Mouse (Mus musculus) myocyte (in vitro differentiated cells): ENCODE data around the gene Clpb. TPM values are rescaled to one million over a fixed set of nuclear protein-coding genes. Genes with fewer than 3 reads are reported as not detected.

ENCODE experiments used
- H3K27me3 ChIP-seq: one replicate; pipeline ENCODE4 v1.6.1; 2011; ENCODE audit not compliant: control insufficient read depth, insufficient read depth, insufficient read length
- H3K36me3 ChIP-seq: one replicate; pipeline ENCODE4 v1.6.1; 2011; ENCODE audit not compliant: control insufficient read depth, insufficient read depth
- H3K4me2 ChIP-seq: one replicate; pipeline ENCODE4 v1.6.1; 2011; ENCODE audit warnings: low read depth, control low read depth
- H3K4me3 ChIP-seq: one replicate; pipeline ENCODE4 v1.5.1; 2011; ENCODE audit warnings: mild to moderate bottlenecking, control low read depth, moderate library complexity
- H3K79me2 ChIP-seq: one replicate; pipeline ENCODE4 v1.6.1; 2011; ENCODE audit not compliant: control insufficient read depth, insufficient read depth
- H3ac ChIP-seq: one replicate; pipeline ENCODE4 v1.6.1; 2011; ENCODE audit not compliant: control insufficient read depth, insufficient read length
- CEBPB ChIP-seq: IDR thresholded peaks from 2 replicates; pipeline ENCODE4 v1.6.1; 2011; ENCODE audit warnings: mild to moderate bottlenecking, moderate library complexity; ENCODE audit not compliant: poor library complexity, insufficient read depth, severe bottlenecking
- E2F4 ChIP-seq: IDR thresholded peaks from one replicate; pipeline ENCODE4 v1.6.1; 2011; ENCODE audit warnings: mild to moderate bottlenecking, control low read depth, moderate library complexity; ENCODE audit not compliant: insufficient read depth
- MAX ChIP-seq: IDR thresholded peaks from one replicate; pipeline ENCODE4 v1.6.1; 2011; ENCODE audit warnings: low read depth, mild to moderate bottlenecking, control low read depth
- MYOD1 ChIP-seq, 3 experiments: IDR thresholded peaks; one replicate each; pipeline ENCODE4 v1.6.1; 2011; ENCODE audit warnings: control low read depth in 2 of 3, low read depth in 2 of 3, mild to moderate bottlenecking in 2 of 3, moderate library complexity in 1 of 3; ENCODE audit not compliant: insufficient read length in 2 of 3, control insufficient read depth in 1 of 3
- MYOG ChIP-seq, 3 experiments: IDR thresholded peaks; one replicate each; pipeline ENCODE4 v1.6.1; 2011; ENCODE audit warnings: control low read depth in 2 of 3, low read depth in 2 of 3, mild to moderate bottlenecking in 2 of 3; ENCODE audit not compliant: insufficient read length in 2 of 3, control insufficient read depth in 1 of 3, insufficient read depth in 1 of 3
- POLR2A ChIP-seq: IDR thresholded peaks from one replicate; pipeline ENCODE4 v1.6.1; 2011; ENCODE audit warnings: low read depth, mild to moderate bottlenecking, control low read depth, moderate library complexity; ENCODE audit not compliant: insufficient read length
- POLR2AphosphoS2 ChIP-seq: IDR thresholded peaks from one replicate; pipeline ENCODE4 v1.6.1; 2011; ENCODE audit warnings: low read depth, control low read depth; ENCODE audit not compliant: insufficient read length
- REST ChIP-seq: IDR thresholded peaks from one replicate; pipeline ENCODE4 v1.6.1; 2011; ENCODE audit warnings: mild to moderate bottlenecking, control low read depth, moderate library complexity; ENCODE audit not compliant: insufficient read depth, insufficient read length
- SRF ChIP-seq: IDR thresholded peaks from one replicate; pipeline ENCODE4 v1.6.1; 2011; ENCODE audit warnings: low read depth; ENCODE audit not compliant: control insufficient read depth, insufficient read length
- TCF12 ChIP-seq: IDR thresholded peaks from one replicate; pipeline ENCODE4 v1.6.1; 2011; ENCODE audit warnings: mild to moderate bottlenecking, control low read depth; ENCODE audit not compliant: poor library complexity, insufficient read depth, severe bottlenecking
- TCF3 ChIP-seq: IDR thresholded peaks from one replicate; pipeline ENCODE4 v1.6.1; 2011; ENCODE audit warnings: low read depth, control low read depth; ENCODE audit not compliant: insufficient read length
- USF1 ChIP-seq: IDR thresholded peaks from one replicate; pipeline ENCODE4 v1.6.1; 2011; ENCODE audit warnings: low read depth, mild to moderate bottlenecking, control low read depth, moderate library complexity
- polyA plus RNA-seq: library from polyadenylated mRNA; unstranded; fragments of >200 nt; fragmentation: generic; extraction: Trizol; gene quantifications from one replicate; pipeline ENCODE4 v1.2.1, GENCODE M21; 2012; ENCODE audit warnings: missing spikeins

Clpb gene
- polyA plus RNA-seq, 1 experiment: 114 TPM

GRCm38 (mm10) chr7:101820295-101821030, 157.0 kb downstream of the Clpb start:
- Histone ChIP-seq H3K27me3 (no peaks in the 10 kb centered on the region), H3K4me2 (no peak overlapping the region), H3ac (no peak overlapping the region), H3K4me3 (no peak overlapping the region), H3K79me2 (no peaks in the 10 kb centered on the region), H3K36me3 (peaks cover 4% of the 10 kb centered on the region)
- TF ChIP-seq TCF3: no peak
- TF ChIP-seq POLR2A: no peak
- TF ChIP-seq USF1: no peak
- TF ChIP-seq POLR2AphosphoS2: peak; percentile 40

DNA sequence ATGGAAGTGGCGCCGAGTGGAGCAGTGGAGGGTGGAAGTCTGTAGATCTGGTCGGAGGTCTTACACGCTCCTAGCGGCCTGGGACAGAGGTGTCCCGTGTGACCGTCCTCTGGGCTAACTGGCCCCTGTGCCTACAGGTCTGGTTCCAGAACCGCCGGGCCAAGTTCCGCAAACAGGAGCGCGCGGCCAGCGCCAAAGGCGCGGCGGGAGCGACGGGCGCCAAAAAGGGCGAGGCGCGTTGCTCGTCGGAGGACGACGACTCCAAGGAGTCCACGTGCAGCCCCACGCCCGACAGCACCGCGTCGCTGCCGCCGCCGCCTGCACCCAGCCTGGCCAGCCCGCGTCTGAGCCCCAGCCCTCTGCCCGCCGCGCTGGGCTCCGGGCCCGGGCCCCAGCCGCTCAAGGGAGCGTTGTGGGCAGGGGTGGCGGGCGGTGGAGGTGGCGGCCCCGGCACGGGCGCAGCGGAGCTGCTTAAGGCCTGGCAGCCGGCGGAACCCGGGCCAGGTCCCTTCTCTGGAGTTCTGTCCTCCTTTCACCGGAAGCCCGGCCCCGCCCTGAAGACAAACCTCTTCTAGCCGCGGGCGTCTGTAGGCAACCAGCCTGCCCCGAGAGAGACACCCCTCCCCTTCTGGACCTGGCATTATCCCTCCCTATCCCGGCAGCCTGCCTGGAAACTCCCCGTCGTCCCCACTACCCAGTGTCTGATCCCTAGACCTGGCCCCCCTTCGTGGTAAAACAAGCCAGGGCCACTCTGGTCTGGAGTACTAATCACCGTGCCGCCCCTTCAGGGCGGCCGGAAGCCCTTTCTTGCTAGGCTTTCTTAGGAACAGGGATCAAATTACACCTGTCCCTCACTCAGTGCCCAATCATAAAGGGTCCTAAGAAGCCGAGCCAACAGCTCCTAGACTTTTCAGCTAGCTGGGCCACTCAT, 158.4 kb downstream of the Clpb start:
- Histone ChIP-seq H3K36me3 (peaks cover 12% of the 10 kb centered on the region), H3ac (no peak overlapping the region), H3K27me3 (no peaks in the 10 kb centered on the region), H3K4me2 (no peak overlapping the region), H3K79me2 (no peaks in the 10 kb centered on the region), H3K4me3 (no peak overlapping the region)
- TF ChIP-seq SRF (no peak), MYOG (IDR thresholded peaks at IDR 0.05; ENCODE audit: control insufficient read depth in 1 of 3, insufficient read depth in 1 of 3, insufficient read length in 2 of 3, low read depth in 2 of 3) (no peak), MYOD1 (IDR thresholded peaks at IDR 0.05; ENCODE audit: control insufficient read depth in 1 of 3, insufficient read length in 2 of 3, low read depth in 2 of 3) (no peak), TCF12 (no peak), REST (no peak), E2F4 (no peak), POLR2AphosphoS2 (peak; percentile 91), POLR2A (peak; percentile 16)

GRCm38 (mm10) chr7:101822836-101823757, 159.7 kb downstream of the Clpb start:
- Histone ChIP-seq H3ac (no peak overlapping the region), H3K36me3 (peaks cover 25% of the 10 kb centered on the region), H3K27me3 (no peaks in the 10 kb centered on the region), H3K79me2 (no peaks in the 10 kb centered on the region), H3K4me2 (no peak overlapping the region), H3K4me3 (no peak overlapping the region)
- TF ChIP-seq REST (no peak), POLR2A (peak; percentile 32), TCF12 (no peak), POLR2AphosphoS2 (peak; percentile 57)

DNA sequence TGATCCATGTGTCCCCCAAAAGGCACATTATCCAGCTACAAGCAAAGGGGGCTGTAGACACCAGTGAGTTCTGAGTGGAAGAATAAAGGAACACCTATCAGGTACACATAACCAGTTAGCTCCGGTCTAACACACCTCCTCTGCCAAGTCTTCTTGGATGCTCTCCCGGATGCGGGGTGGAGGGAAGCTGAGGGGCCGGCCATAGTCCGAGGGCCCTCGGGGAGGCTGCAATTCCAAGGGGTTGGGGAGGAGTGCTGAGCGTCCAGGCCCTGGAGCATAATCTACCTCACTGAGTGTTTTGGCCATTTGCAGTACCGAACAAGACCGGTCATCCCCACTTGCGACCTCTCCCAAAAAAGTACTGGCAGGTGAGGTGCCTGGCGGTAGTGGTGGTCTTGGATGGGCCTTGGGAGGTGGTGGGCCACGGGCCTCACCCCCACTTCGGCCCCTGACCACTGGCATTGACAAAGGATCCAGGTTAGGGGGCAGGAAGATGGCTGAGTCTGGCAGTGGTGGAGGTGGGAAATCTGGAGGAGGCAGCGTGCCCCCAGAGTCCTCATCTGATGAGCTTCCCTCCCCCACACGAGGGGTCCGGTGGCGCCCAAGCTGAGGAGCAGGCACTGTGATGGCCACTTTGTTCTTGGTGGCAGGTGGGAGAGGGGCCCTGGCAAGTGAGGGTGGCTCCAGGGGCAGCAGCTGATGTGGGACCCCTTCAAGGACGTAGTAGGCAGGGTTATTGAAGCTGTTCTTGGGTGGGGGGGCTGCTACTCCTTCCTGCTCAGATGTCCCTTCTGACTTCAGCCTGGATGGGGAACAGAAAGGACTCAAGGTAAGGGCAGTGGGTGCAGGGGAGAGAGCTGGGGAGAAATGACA, 160.6 kb downstream of the Clpb start:
- no peak overlapping the region for H3K4me2 ChIP-seq
- no peaks in the 10 kb centered on the region for H3K27me3 ChIP-seq
- H3ac ChIP-seq: no peak overlapping the region
- H3K36me3 ChIP-seq: peaks cover 30% of the 10 kb centered on the region
- H3K4me3 ChIP-seq: no peak overlapping the region
- TF ChIP-seq POLR2AphosphoS2 (peak; percentile 16), MAX (no peak)
- H3K79me2 ChIP-seq: no peaks in the 10 kb centered on the region

DNA sequence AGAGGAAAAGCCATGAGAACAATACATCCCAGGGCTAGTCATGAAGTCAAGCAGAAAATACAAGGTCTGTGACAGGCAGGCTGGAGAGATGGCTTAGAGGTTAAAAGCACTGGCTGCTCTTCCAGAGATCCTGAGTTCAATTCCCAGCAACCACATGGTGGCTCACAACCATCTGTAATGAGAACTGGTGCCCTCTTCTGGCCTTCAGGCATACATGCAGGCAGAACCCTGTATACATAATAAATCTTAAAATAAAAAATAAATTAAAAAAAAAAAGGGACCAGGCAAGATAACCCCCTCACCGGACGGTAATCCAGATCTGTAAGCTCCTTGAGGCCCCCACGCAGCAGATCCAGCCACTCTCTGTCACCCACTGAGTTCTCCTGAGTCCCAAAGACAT, 166.9 kb downstream of the Clpb start:
- H3K27me3 ChIP-seq: no peaks in the 10 kb centered on the region
- H3K79me2 ChIP-seq: peaks cover 16% of the 10 kb centered on the region
- TF ChIP-seq SRF (no peak), POLR2A (no peak), MYOG (IDR thresholded peaks at IDR 0.05; ENCODE audit: control insufficient read depth in 1 of 3, insufficient read depth in 1 of 3, insufficient read length in 2 of 3, low read depth in 2 of 3) (no peak), POLR2AphosphoS2 (no peak), MYOD1 (IDR thresholded peaks at IDR 0.05; ENCODE audit: control insufficient read depth in 1 of 3, insufficient read length in 2 of 3, low read depth in 2 of 3) (no peak), USF1 (no peak), CEBPB (no peak), REST (no peak), MAX (no peak), TCF3 (no peak), E2F4 (no peak)
- no peak overlapping the region for H3K4me2 ChIP-seq
- no peak overlapping the region for H3K4me3 ChIP-seq
- H3ac ChIP-seq: no peak overlapping the region
- H3K36me3 ChIP-seq: peaks cover 69% of the 10 kb centered on the region
